Mouse (Mus musculus) naive thymus-derived CD4-positive, alpha-beta T cell, adult 2 months (primary cell): Measurements from ENCODE around the gene Gm1979.
"Not testable (repeated sequence)": the region's sequence is repeated elsewhere in the genome, so short reads cannot be mapped to it uniquely, and the experiment has no call there.

ENCODE experiments used
- DNase-seq: peaks from one replicate; pipeline ENCODE4 v3.0.0-alpha.2; 2011; ENCODE audit warnings: low read depth

Gene Gm1979

DNA sequence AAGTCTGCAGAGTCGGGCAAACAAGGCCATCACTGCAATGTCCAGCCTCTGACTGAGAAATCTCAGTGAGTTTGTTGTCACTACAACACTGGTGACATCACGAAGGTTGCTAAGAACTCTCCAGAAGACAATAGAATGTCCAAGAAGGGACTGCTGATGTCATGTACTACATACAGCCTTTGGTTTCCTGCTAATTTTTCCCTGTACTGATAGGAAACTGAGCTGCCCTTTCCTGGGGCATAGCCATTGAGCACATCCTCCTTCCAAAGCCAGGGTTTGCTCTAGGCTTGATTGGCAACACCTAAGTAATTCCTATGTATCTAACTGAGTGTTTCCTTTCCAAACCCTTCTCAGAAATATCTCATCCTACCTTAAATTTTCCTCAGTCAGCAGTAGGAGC, at the start of gene Gm1979:
Gene Gm1979 (minus strand): TSS at position 101 of the 400 bp plus-strand sequence.
- DNase-seq: not testable (repeated sequence)

GRCm38 (mm10) chr5:26039458-26039857, 34.9 kb upstream of the Gm1979 start, which contains the start of gene Speer4a:
Speer4a (minus strand) TSS chr5:26039558.
- not testable (repeated sequence) for DNase-seq

DNA sequence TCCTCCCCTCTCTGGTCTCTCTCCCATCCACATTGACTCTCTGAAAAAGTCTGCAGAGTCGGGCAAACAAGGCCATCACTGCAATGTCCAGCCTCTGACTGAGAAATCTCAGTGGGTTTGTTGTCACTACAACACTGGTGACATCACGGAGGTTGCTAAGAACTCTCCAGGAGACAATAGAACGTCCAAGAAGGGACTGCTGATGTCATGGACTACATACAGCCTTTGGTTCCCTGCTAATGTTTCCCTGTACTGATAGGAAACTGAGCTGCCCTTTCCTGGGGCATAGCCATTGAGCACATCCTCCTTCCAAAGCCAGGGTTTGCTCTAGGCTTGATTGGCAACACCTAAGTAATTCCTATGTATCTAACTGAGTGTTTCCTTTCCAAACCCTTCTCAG, 18.2 kb upstream of the Gm1979 start, which contains the start of gene Gm5862:
Gene Gm5862 (minus strand): TSS at position 101 of the 400 bp plus-strand sequence.
- not testable (repeated sequence) for DNase-seq

DNA sequence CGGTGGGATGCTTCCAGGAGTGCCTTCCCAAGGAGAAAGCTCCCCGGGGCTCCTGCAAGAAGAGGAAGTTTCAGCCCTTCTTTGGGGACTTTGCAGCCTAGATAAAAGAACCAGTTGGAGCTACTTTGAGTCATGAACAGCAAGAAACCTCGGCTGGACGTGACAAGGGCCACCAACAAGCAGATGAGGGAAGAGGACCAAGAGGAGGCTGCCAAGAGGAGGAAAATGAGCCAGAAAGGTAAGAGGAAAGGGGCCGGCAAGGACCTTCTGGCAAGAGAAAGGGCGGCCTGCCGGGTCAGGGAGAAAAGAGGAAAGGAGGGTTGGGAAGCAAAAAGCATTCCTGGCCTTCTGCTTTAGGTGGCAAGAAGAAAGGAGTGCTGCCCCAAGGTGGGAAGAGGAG, 3.1 kb upstream of the Gm1979 start:
- DNase-seq: not testable (repeated sequence)

- DNase-seq: not testable (repeated sequence)
Measured at GRCm38 (mm10) chr5:26006937-26007695, 2.5 kb upstream of the Gm1979 start.

DNA sequence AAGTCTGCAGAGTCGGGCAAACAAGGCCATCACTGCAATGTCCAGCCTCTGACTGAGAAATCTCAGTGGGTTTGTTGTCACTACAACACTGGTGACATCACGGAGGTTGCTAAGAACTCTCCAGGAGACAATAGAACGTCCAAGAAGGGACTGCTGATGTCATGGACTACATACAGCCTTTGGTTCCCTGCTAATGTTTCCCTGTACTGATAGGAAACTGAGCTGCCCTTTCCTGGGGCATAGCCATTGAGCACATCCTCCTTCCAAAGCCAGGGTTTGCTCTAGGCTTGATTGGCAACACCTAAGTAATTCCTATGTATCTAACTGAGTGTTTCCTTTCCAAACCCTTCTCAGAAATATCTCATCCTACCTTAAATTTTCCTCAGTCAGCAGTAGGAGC, 16.0 kb downstream of the Gm1979 start, which contains the start of gene Gm21698:
Gene Gm21698 (minus strand): TSS at position 101 of the 400 bp plus-strand sequence.
- DNase-seq: not testable (repeated sequence)

DNA sequence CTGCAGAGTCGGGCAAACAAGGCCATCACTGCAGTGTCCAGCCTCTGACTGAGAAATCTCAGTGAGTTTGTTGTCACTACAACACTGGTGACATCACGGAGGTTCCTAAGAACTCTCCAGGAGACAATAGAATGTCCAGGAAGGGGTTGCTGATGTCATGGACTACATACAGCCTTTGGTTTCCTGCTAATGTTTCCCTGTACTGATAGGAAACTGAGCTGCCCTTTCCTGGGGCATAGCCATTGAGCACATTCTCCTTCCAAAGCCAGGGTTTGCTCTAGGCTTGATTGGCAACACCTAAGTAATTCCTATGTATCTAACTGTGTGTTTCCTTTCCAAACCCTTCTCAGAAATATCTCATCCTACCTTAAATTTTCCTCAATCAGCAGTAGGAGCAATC, 32.0 kb downstream of the Gm1979 start, which contains the start of gene Gm21680:
Gene Gm21680 (minus strand): TSS at position 101 of the 400 bp plus-strand sequence.
- not testable (repeated sequence) for DNase-seq

GRCm38 (mm10) chr5:25957050-25957449, 47.5 kb downstream of the Gm1979 start:
- not testable (repeated sequence) for DNase-seq

- DNase-seq: not testable (repeated sequence)
Measured at GRCm38 (mm10) chr5:25956611-25957010, 48.0 kb downstream of the Gm1979 start.

DNA sequence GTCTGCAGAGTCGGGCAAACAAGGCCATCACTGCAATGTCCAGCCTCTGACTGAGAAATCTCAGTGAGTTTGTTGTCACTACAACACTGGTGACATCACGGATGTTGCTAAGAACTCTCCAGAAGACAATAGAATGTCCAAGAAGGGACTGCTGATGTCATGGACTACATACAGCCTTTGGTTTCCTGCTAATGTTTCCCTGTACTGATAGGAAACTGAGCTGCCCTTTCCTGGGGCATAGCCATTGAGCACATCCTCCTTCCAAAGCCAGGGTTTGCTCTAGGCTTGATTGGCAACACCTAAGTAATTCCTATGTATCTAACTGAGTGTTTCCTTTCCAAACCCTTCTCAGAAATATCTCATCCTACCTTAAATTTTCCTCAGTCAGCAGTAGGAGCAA, 50.3 kb downstream of the Gm1979 start, which contains the start of gene Gm21671:
Gene Gm21671 (minus strand): TSS at position 101 of the 400 bp plus-strand sequence.
- DNase-seq: not testable (repeated sequence)
